In genomic region chr5:122209591-122210368, GRCm38 (mm10) we compare ENCODE assay signal across 9 mouse cellular contexts. TPM values are rescaled to one million over a fixed set of nuclear protein-coding genes. Genes with fewer than 3 reads are reported as not detected.
DNase-seq lines count a peak whose midpoint lies in the region; ATAC-seq and TF ChIP-seq lines count a peak whose summit lies in the region.
"Had no signal": no experiment of that assay in that cellular context is flagged by ENCODE, and none has a peak within 500 bp of the region (broad histone marks: within the 10 kb centered on the region; RNA-seq: fewer than 3 reads in every experiment).

No protein-coding gene starts in this region.

- H3K9me3 ChIP-seq in forebrain, embryonic 10.5 days, result no peaks in the 10 kb centered on the region

- peak overlapping the region; percentile 89 for H3K27ac ChIP-seq in forebrain, embryonic 10.5 days
- peak overlapping the region; percentile 60; the same call in 1 of the 2 replicates for H3K27ac ChIP-seq in small intestine, adult 2 months (ENCODE audit: insufficient read depth, low read depth, low read length)

- intact Hi-C loops in heart, postnatal 10 days (cut with DNase I), result no loop called here

- peaks cover 26% of the 10 kb centered on the region for H3K4me1 ChIP-seq in forebrain, embryonic 10.5 days
- no peaks in the 10 kb centered on the region for H3K4me1 ChIP-seq in small intestine, adult 2 months (ENCODE audit: control insufficient read depth, insufficient read depth, insufficient read length, low read length)

- no peaks in the 10 kb centered on the region for H3K36me3 ChIP-seq in forebrain, embryonic 10.5 days (replicated peaks)
- no peaks in the 10 kb centered on the region for H3K36me3 ChIP-seq in small intestine, adult 2 months (ENCODE audit: control insufficient read depth, insufficient read depth, low read length)

- DNase-seq in right cerebral cortex, postnatal 10 days (ENCODE audit: low spot score in 2 of 2), result peak; percentile 40 to 48
- DNase-seq in right cerebral cortex, postnatal 4 days, result no peak
- DNase-seq in forebrain, embryonic 10.5 days (ENCODE audit: extremely low spot score, low spot score), result peak; percentile 72
- DNase-seq in heart, postnatal 10 days, result peak; percentile 55 to 70
- DNase-seq in kidney, postnatal 14 days, result peak; percentile 69
- DNase-seq in right cerebral cortex, postnatal 36 days (ENCODE audit: low spot score in 2 of 2), result no peak

- H3K4me3 ChIP-seq in forebrain, embryonic 10.5 days, result peak overlapping the region; percentile 52
- H3K4me3 ChIP-seq in small intestine, adult 2 months (ENCODE audit: low read depth, low read length), result peak overlapping the region; percentile 66
- H3K4me3 ChIP-seq: myocyte had no signal

- ATAC-seq in megakaryocyte, adult 5-6 weeks (ENCODE audit: poor library complexity, severe bottlenecking), result peak; percentile 47

- TF ChIP-seq CTCF in small intestine, adult 2 months (IDR thresholded peaks at IDR 0.05; ENCODE audit: extremely low read depth, insufficient read length, insufficient replicate concordance, low read depth, low read length), result no peak

- WGBS in forebrain, embryonic 10.5 days, result 2% methylated on average over 20 of the region's 21 CpGs
- WGBS in small intestine, adult 2 months, result 11% methylated on average over 21 of the region's 21 CpGs

- TF ChIP-seq POLR2A in small intestine, adult 2 months (IDR thresholded peaks at IDR 0.05; ENCODE audit: low read depth, low read length), result no peak

- no peaks in the 10 kb centered on the region for H3K27me3 ChIP-seq in forebrain, embryonic 10.5 days (ENCODE audit: poor library complexity, severe bottlenecking)
- H3K27me3 ChIP-seq in small intestine, adult 2 months (ENCODE audit: control insufficient read depth, insufficient read depth, low read length), result no peaks in the 10 kb centered on the region; the same call in 1 of the 2 replicates

RNA-seq across cellular contexts. Expression of gene Hvcn1, which starts 3.2 kb away (rescaled TPM):
- polyA plus RNA-seq in forebrain, embryonic 10.5 days (2016; fragmentation: Nextera tagmentation; extraction: Ambion mirVana), result 13.7 and 14.7 TPM in 2 replicates
- total RNA-seq in heart, postnatal 10 days (2021), result 1 to 10 TPM; 2.2 to 2.3 TPM
- total RNA-seq in megakaryocyte, adult 5-6 weeks (2015), result 44.4 and 45.1 TPM in 2 replicates
- total RNA-seq in megakaryocyte, adult 5-6 weeks (2017), result 51.2 and 59.3 TPM in 2 replicates
- 8.1 and 18.6 TPM in 2 replicates for polyA plus RNA-seq in small intestine, adult 2 months (2012; rRNA removed)

RNA-seq across cellular contexts. Expression of gene Ppp1cc, which starts 51.7 kb away (rescaled TPM):
- 337 and 341 TPM in 2 replicates for polyA plus RNA-seq in forebrain, embryonic 10.5 days (2016; fragmentation: Nextera tagmentation; extraction: Ambion mirVana)
- total RNA-seq in heart, postnatal 10 days (2021), result 100 to 1,000 TPM; 171 to 173 TPM
- 354 and 364 TPM in 2 replicates for total RNA-seq in megakaryocyte, adult 5-6 weeks (2015)
- 189 and 193 TPM in 2 replicates for total RNA-seq in megakaryocyte, adult 5-6 weeks (2017)
- 31.4 and 58.9 TPM in 2 replicates for polyA plus RNA-seq in small intestine, adult 2 months (2012; rRNA removed)

RNA-seq across cellular contexts. Expression of gene Tctn1, which starts 54.5 kb away (rescaled TPM):
- 5.8 and 6.2 TPM in 2 replicates for polyA plus RNA-seq in forebrain, embryonic 10.5 days (2016; fragmentation: Nextera tagmentation; extraction: Ambion mirVana)
- 1 to 10 TPM; 5.4 to 5.5 TPM for total RNA-seq in heart, postnatal 10 days (2021)
- 3.2 and 4.3 TPM in 2 replicates for total RNA-seq in megakaryocyte, adult 5-6 weeks (2015)
- 3.5 and 6.5 TPM in 2 replicates for total RNA-seq in megakaryocyte, adult 5-6 weeks (2017)
- polyA plus RNA-seq in small intestine, adult 2 months (2012; rRNA removed), result 5.8 and 12.5 TPM in 2 replicates

Comparison
In these comparisons a context has a peak if more than half of its experiments do, and no peak if none do; other contexts are left out.
1. DNase-seq: peak in right cerebral cortex, postnatal 10 days (2 of 2), forebrain, embryonic 10.5 days (single experiment), heart, postnatal 10 days (2 of 2) and kidney, postnatal 14 days (single experiment); none in right cerebral cortex, postnatal 4 days (single experiment) and right cerebral cortex, postnatal 36 days (0 of 2).
2. RNA of gene Hvcn1, which starts 3.2 kb away (total RNA-seq): 44.4 to 59.3 TPM in megakaryocyte, adult 5-6 weeks; 2.2 to 2.3 TPM in heart, postnatal 10 days; every median in the first group is over 10 times any median in the second.